ENCODE assay signal across 18 mouse cellular contexts in the genomic region with DNA sequence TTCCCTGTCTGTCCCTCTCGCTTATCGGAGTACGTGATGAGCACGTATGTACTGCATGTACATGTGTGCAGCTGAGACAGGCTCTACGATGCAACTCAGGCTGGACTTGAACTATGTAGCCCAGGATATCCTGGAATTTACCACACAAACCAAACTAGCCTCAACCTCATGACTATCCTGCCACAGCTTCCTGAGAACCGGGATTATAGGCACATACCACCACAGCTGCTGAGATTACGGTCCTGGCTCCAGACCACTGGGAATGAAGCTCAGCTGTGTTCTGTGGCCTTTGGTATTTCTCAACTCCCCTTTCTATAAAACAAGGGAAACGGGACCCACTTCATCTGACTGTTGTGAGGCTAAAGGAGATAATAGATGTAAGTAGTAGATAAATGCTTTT.
"Had no signal": no experiment of that assay in that cellular context is flagged by ENCODE, and none has a peak within 500 bp of the region (broad histone marks: within the 10 kb centered on the region; RNA-seq: fewer than 3 reads in every experiment).

No protein-coding gene starts in this region.

- H3K4me2 ChIP-seq: lung, embryonic 15.5 days; midbrain, embryonic 11.5 days; midbrain, embryonic 13.5 days; neural tube, embryonic 12.5 days; stomach, embryonic 15.5 days had no signal

- H3K9me3 ChIP-seq: lung, embryonic 15.5 days; midbrain, embryonic 13.5 days; neural tube, embryonic 12.5 days; stomach, embryonic 15.5 days had no signal

- H3K27me3 ChIP-seq: lung, embryonic 15.5 days; midbrain, embryonic 13.5 days; neural tube, embryonic 12.5 days; stomach, embryonic 15.5 days had no signal

- H3K4me1 ChIP-seq: megakaryocyte, embryonic 14.5 days; neural tube, embryonic 12.5 days; stomach, embryonic 15.5 days had no signal

- H3K4me3 ChIP-seq: lung, embryonic 15.5 days; megakaryocyte, embryonic 14.5 days; midbrain, embryonic 13.5 days; neural tube, embryonic 12.5 days; stomach, embryonic 15.5 days had no signal

- DNase-seq: liver, postnatal 0 days; lung, adult 2 months; lung, postnatal 14 days; lung, postnatal 36 days; right cerebral cortex, postnatal 14 days; thymus, adult 2 months; thymus, postnatal 25 days; thymus, postnatal 4 days had no signal

- H3K27ac ChIP-seq: lung, embryonic 15.5 days; macrophage; midbrain, embryonic 13.5 days; neural tube, embryonic 12.5 days; stomach, embryonic 15.5 days; stomach, postnatal 0 days had no signal

- ATAC-seq: liver, postnatal 0 days; lung, postnatal 0 days; midbrain, embryonic 13.5 days; midbrain, embryonic 16.5 days had no signal

- H3K36me3 ChIP-seq: lung, embryonic 15.5 days; midbrain, embryonic 13.5 days; neural tube, embryonic 12.5 days; stomach, embryonic 15.5 days had no signal

- H3K9ac ChIP-seq: liver, postnatal 0 days; lung, embryonic 15.5 days; midbrain, embryonic 13.5 days; neural tube, embryonic 12.5 days; stomach, embryonic 15.5 days had no signal
